Mouse (Mus musculus): ENCODE data around the gene Ralgds.
A peak's percentile ranks its signal among the peaks of the same experiment; 100 is the strongest.
"Not testable (repeated sequence)": the region's sequence is repeated elsewhere in the genome, so short reads cannot be mapped to it uniquely, and the experiment has no call there.

Ralgds gene

GRCm38 (mm10) chr2:28512798-28513401 is at the start of gene Ralgds:
Ralgds (plus strand) TSS chr2:28513125.
- no peak for DNase-seq (ENCODE audit: low read depth)

DNA sequence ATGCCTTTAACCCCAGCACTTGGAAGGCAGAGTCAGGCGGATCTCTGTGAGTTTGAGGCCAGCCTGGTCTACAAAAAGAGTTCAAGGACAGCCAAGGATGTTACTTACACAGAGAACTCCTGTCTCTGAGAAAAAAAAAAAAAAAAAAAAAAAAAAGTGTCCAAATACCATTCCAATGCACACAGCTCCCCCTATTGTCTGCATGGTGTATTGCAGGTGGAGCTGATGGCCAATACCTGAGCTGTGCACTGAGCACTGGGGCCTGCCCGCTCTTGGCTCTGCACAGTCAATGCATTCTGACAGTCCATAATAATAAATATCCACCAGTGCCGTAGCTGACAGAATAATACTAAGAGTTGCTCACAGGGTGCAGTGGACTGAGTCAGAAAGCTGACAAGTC is 49.0 kb upstream of the Ralgds start:
- DNase-seq (ENCODE audit: low read depth) = peak; percentile 3

GRCm38 (mm10) chr2:28464919-28465318 is 48.0 kb upstream of the Ralgds start:
- DNase-seq (ENCODE audit: low read depth) = no peak

DNA sequence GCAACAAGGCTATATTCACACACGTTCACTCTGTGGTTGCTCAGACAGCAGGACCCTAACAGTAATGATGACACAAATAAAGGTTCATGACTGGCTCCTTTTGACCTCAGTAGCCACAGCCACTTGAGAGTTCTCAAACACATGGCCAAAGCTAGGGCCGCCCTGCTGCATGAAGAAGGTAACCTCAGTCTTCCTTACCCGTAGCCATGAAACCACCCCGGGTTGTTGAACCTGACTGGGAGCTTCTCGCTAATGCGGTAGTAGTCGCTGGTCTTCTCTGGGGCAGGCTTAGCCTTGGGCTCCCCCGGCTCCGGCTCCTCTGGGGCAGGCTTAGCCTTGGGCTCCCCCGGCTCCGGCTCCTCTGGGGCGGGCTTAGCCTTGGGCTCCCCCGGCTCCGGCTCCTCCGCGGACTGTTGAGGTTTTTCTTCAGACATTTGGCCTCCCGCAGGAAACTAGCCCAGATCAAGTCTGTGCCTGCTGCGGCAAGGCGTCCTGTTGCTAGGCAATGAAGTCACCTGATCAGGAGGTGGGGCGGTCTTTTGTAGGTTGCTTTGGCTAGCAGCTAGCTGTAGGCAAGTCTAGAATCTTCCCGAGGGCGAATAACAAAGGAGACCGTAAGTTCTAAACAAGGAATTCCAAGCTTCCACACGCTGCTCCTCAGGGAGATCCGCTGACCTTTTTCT is 46.9 kb upstream of the Ralgds start, which contains the start of gene 1700007K13Rik:
TSS of gene 1700007K13Rik (minus strand) at position 497 of the 683 bp plus-strand sequence.
- peak; percentile 72 for DNase-seq (ENCODE audit: low read depth)

- DNase-seq (ENCODE audit: low read depth) = peak; percentile 56
These were observed 45.0 kb upstream of the Ralgds start, which contains the start of gene Mrps2 for GRCm38 (mm10) chr2:28467860-28468485. Mrps2 (plus strand) TSS chr2:28468066.

DNA sequence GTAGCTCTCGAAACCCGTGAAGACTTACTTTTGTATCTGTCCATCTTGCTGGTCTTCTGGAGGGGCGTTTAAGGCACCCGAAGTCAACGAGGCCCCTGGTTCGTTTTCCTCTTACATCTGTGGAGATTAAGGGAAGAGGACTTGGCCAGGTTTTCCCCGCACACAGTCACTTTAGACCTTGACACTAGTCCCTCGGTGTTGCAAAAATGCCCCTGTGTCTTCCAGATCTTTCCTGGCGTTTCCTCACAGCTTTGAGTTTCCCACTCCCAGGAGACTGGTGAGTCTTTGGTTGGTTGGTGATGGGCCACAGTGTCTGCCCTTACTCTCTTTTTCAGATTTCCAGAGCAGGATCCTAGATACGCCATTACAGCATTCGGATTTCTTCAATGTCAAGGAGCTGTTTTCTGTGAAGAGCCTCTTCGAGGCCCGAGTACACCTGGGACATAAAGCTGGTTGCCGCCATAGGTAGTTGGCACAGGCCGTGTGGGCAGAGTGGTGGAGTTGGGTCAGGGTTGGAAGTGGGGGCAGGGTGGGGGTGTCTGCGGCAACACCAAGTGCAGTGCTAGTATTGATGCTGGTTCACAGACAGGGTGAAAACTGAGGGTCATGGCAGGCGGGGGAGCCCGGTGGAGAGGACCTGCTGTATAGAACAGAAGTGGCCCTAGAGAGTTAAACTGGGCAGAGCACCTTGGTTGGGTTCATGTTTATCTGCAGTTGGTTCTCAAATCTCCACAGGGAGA is 44.3 kb upstream of the Ralgds start:
- no peak for DNase-seq (ENCODE audit: low read depth)

DNA sequence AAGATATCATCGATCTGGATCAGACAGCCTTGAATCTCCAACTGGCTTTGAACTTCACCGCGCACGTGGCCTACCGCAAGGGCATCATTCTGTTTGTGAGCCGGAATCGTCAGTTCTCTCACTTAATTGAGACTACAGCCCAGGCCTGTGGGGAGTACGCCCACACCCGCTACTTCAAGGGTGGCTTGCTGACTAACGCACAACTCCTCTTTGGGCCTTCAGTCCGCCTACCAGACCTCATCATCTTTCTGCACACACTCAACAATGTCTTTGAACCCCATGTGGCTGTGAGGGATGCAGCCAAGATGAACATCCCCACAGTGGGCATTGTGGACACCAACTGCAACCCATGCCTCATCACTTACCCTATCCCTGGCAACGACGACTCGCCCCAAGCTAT is 43.5 kb upstream of the Ralgds start:
- no peak for DNase-seq (ENCODE audit: low read depth)

DNA sequence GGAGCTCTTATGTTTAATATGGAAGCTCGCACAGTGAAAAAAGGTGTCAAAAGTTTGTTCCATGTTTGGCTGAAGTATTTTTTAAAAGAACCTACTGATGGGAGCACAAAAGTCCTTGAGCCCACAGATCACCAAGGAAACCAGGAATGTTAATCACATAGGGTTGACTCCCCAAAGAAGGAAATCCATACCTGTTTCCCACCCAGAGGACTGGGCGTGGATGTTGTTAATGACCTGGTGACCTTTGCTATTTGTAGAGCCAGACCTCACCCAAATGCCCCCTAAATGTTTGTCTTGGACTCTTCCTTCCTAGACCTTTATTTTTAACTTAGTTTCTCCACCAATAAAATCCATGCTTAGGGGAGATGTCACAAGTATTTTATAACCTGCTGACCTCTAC is 42.3 kb upstream of the Ralgds start:
- no peak for DNase-seq (ENCODE audit: low read depth)

DNA sequence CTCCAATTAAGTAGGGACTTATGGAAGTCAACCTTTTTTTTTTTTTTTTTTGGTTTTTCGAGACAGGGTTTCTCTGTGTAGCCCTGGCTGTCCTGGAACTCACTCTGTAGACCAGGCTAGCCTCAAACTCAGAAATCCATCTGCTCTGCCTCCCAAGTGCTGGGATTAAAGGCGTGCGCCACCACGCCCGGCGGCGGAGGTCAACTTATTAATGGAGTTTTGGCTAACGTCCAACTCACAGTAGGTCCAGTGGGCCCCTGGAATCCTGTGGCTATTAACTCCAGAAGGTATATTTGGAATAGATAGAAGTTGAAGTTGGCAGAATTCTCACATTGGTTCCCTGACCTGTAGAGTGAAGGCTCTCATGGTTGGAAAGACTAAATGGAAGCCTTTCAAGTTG is 40.9 kb upstream of the Ralgds start:
- not testable (repeated sequence) for DNase-seq (ENCODE audit: low read depth)

DNA sequence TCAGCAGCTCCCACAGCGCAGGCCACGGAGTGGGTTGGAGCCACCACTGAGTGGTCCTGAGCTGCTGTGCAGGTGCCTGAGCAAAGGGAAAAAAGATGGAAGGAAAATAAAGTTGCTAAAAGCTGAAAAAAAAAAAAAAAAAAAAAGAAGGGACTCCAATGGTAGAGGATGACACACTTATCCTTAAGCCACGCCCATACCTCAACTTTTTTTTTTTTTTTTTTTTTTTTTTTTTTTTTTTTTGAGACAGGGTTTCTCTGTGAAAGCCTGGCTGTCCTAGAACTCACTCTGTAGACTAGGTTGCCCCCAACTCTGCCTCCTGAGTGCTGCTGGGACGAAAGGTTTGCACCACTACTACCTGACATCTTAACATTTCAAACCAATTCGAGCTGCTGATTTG is 34.9 kb upstream of the Ralgds start:
- DNase-seq (ENCODE audit: low read depth) = not testable (repeated sequence)

GRCm38 (mm10) chr2:28479208-28480204 is 33.4 kb upstream of the Ralgds start:
- DNase-seq (ENCODE audit: low read depth) = no peak

GRCm38 (mm10) chr2:28483861-28484260 is 29.1 kb upstream of the Ralgds start:
- no peak for DNase-seq (ENCODE audit: low read depth)

DNA sequence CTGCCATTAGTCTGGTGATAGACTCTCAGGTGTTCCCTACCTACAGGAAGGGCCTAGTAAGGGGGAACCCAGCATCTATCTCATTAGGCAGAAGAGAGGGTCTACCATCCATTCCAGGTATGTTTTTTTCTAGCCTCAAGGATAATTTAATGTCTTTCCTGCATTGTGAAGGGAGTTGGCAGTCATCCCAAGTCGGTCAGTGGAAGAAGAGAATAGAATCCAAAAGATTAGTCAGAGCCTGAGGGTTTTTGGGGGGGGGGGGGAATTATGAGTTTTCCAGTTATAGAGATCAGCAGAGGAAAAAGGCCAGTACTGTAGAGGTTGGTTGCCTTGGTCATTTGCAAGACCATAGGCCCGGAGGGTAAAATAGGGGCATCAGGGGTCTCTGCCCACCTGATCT is 18.4 kb upstream of the Ralgds start:
- DNase-seq (ENCODE audit: low read depth) = no peak

DNA sequence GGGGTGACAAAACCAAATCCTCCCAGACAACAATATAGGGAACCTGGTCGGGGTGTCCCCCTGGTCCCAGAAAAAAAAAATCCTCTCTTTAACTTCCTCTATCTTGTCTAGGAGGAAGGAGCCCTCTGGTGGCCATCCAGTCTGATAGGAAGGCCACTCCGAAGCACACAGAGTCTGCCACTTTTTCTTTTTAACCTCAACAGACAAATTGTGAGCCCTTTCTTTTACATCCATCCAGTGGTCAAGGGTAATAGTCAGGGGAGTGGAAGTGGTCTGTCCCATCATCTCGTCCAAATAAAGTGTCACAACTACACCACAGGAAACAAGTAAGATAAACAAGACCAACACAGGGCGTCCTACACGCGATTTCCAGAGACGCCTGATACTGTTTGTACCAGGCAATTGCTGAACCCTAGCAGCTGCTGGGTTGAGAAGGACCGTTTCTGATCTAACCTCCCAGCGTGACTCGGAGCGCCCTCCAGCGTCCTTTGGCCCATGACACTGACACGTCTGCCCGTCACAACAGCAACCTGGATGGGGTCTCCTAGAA is 17.6 kb upstream of the Ralgds start:
- no peak for DNase-seq (ENCODE audit: low read depth)

DNA sequence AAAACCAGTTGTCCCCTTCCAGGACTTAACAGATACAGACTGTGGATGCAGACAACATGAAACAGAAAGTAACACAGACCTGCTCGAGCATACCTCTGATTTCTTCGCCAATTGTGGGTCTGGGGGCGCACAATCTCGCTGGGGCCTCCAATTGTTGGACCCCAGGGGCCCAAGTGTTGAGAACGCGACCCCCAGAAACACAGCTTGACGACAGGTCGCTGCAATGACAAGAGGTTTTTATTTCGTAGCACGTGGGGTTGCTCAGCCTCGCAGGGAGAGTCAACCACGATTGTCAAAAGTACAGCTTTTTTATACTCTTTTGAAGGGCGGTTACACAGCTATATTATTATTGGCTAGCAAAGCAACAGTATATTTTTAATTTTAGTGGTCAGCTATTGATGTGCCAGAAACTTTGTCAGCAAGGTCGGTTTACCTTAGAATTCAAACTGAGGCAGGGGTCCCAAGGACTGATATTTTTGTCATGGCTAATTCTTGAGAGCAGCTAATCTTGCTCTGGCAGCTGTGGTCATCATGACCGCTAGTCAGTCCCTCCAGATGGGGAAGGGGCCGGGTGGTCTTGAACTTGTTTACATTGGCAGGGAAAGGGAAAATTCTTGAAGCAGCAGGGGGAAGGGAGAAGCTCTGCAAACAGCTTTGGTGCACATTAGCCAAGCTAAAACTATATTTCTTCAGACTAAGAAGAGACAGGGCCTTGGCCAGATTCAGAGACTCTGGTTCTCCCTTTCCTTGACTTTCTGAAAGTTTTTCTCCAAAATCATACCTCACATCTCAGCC is 16.9 kb upstream of the Ralgds start:
- no peak for DNase-seq (ENCODE audit: low read depth)

DNA sequence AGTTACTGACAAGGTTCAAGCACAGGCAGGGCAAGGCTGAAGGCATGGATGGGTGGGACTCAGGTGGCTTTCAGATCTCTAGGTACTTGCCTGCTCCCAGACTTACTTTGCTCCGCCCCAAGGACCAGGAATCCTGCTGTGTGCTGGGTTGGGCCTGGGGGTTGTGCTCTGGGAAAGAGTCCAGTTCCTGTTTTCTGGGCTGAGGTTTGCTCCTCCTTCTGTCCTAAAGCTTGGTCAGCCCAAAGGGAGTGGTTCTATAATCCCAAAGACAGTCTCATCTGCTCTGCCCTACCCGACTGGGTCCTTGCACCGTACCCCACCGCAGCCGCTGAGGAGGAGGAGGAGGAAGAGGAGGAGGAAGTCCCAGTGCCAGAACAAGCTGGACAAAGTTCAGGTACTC is 16.3 kb upstream of the Ralgds start, which contains the start of gene Gbgt1:
TSS of gene Gbgt1 (plus strand) at position 221 of the 400 bp plus-strand sequence.
- no peak for DNase-seq (ENCODE audit: low read depth)

DNA sequence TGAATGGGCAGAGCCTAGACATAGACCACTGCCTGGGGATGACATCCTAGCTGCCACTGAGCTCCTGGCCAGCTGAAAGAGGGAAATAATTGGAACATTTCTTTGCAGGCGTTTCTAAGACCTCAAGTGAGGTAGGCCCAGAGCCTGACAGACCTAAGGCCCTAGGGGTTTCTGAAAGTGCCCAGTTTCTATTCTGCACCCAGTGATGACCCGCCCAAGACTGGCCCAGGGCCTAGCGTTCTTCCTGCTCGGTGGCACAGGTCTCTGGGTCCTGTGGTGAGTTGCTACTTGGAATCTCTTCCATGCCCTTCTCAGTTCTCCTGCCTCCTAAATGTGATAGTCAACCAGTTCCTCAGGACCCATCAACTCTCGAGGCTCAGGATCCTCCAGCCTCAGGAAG is 15.4 kb upstream of the Ralgds start:
- no peak for DNase-seq (ENCODE audit: low read depth)

GRCm38 (mm10) chr2:28498431-28498830 is 14.5 kb upstream of the Ralgds start:
- no peak for DNase-seq (ENCODE audit: low read depth)

- DNase-seq (ENCODE audit: low read depth) = no peak
These were observed 9.9 kb upstream of the Ralgds start for GRCm38 (mm10) chr2:28502987-28503386.

- DNase-seq (ENCODE audit: low read depth) = no peak
These were observed 8.2 kb upstream of the Ralgds start for GRCm38 (mm10) chr2:28504676-28505075.

Data from fibroblast of lung, adult 2 months (primary cell).